Mouse (Mus musculus): ENCODE results near the gene Gramd4. TPM values are rescaled to one million over a fixed set of nuclear protein-coding genes. Genes with fewer than 3 reads are reported as not detected.
A peak's percentile ranks its signal among the peaks of the same experiment; 100 is the strongest.

Gramd4 gene
- total and polyA plus RNA-seq, 2 experiments from 2014 or later = 22.5 to 47.6 TPM

DNA sequence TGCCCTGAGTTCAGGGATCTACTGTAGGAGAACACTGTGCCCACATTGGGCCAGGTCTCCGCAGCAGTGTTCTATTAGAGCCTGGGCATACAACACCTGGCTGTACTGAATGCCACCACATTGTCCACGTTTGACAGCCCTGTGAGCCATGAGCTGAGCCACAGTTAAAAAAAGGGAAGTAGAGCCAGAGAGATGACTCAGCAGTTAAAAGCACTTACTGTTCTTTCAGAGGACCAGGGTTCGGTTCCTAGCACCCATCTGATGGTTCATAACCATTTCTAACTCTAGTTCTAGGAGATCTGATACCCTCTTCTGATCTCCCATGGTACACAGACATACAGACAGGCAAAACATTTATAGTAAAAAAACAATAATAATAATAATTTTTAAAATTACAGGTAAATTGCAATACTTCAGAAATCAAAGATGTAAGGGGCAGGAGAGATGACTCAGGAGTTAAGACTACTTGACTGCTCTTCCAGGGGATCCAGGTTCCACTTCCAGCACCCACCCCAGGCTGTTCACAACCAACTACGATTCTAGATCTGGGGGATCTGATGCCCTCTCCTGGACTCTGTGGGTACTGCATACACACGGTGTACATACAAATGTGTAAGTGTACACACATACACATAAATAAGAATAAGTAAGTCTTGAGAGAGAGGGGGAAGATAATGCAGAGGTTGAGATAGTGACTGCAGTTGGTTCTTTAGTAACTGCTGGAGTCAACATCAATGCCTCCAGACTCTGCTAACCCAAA, 38.6 kb upstream of the Gramd4 start:
- Histone ChIP-seq H3K36me3 (ENCODE audit: insufficient read depth, low read length) (no peaks in the 10 kb centered on the region), H3K4me2 (ENCODE audit: low read depth, low read length, poor library complexity, severe bottlenecking) (no peak overlapping the region), H3K4me3 (ENCODE audit: low read depth, low read length) (no peak overlapping the region), H3K27me3 (ENCODE audit: insufficient read depth, low read length) (no peaks in the 10 kb centered on the region), H3K27ac (ENCODE audit: low read depth, low read length) (no peak overlapping the region), H3K4me1 (ENCODE audit: insufficient read depth, low read length) (no peaks in the 10 kb centered on the region), H3K9me3 (ENCODE audit: low read length) (no peaks in the 10 kb centered on the region), H3K9ac (replicated peaks; ENCODE audit: low read length, poor library complexity, severe bottlenecking) (no peak overlapping the region)
- no peak for DNase-seq (ENCODE audit: low spot score)
- TF ChIP-seq CTCF (IDR thresholded peaks at IDR 0.05) = peak; percentile 39; the same call in 1 of the 2 replicates
- WGBS = 97% methylated on average over 5 of the region's 5 CpGs
- no peak for ATAC-seq (ENCODE audit: low FRiP score)

DNA sequence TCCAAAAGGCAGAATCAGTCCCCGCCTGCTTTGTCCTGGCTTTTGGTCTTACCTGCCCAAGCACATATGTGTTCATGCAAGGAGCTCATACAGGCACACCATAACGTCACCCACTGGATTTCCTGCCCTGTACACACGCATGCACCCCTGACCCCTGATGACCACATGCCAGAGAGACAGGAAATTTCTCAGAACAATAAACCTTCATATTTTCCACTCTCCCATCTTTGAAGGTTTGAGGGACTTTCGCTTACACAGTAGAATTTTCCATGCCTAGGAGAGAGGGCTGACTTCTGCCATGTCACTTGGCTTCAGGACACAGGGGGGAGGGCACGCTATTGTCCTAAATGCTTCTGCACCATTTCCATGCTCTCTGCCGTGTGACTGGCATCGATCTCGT, 37.5 kb upstream of the Gramd4 start:
- Histone ChIP-seq H3K27ac (ENCODE audit: low read depth, low read length) (no peak overlapping the region), H3K36me3 (ENCODE audit: insufficient read depth, low read length) (no peaks in the 10 kb centered on the region), H3K27me3 (ENCODE audit: insufficient read depth, low read length) (no peaks in the 10 kb centered on the region), H3K4me1 (ENCODE audit: insufficient read depth, low read length) (no peaks in the 10 kb centered on the region), H3K9ac (replicated peaks; ENCODE audit: low read length, poor library complexity, severe bottlenecking) (0 out of 2 replicates have a peak overlapping the region, but pooled peaks have one; percentile 5), H3K4me2 (ENCODE audit: low read depth, low read length, poor library complexity, severe bottlenecking) (no peak overlapping the region), H3K9me3 (ENCODE audit: low read length) (no peaks in the 10 kb centered on the region), H3K4me3 (ENCODE audit: low read depth, low read length) (no peak overlapping the region)
- DNase-seq (ENCODE audit: low spot score) (no peak), ATAC-seq (ENCODE audit: low FRiP score) (no peak)
- WGBS = 67% methylated on average over 8 of the region's 8 CpGs
- no peak for TF ChIP-seq CTCF (IDR thresholded peaks at IDR 0.05)

DNA sequence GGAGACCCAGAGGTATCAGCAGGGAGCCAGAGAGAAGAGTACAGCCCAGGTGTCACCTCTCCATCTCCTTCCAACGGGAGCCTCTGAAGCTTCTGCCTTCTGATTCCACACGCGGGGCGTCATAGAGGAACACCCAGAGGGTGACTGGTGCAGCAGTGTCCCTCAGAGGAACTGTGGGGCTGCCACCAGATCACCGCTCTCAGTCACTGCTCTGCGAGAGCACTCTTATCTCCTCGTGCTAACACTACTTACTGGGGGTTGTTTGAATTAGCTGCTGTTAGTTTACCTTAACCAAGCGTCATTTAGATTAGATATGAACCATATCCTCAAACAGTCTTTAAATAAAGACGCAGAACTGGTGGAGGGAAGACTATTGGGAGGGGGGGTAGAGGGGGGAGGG, 36.2 kb upstream of the Gramd4 start:
- Histone ChIP-seq H3K4me3 (ENCODE audit: low read depth, low read length) (no peak overlapping the region), H3K27me3 (ENCODE audit: insufficient read depth, low read length) (no peaks in the 10 kb centered on the region), H3K27ac (ENCODE audit: low read depth, low read length) (no peak overlapping the region), H3K36me3 (ENCODE audit: insufficient read depth, low read length) (no peaks in the 10 kb centered on the region), H3K9ac (replicated peaks; ENCODE audit: low read length, poor library complexity, severe bottlenecking) (no peak overlapping the region), H3K4me2 (ENCODE audit: low read depth, low read length, poor library complexity, severe bottlenecking) (no peak overlapping the region), H3K9me3 (ENCODE audit: low read length) (no peaks in the 10 kb centered on the region), H3K4me1 (ENCODE audit: insufficient read depth, low read length) (no peaks in the 10 kb centered on the region)
- DNase-seq (ENCODE audit: low spot score) = no peak
- 85% methylated on average over 9 of the region's 9 CpGs for WGBS
- TF ChIP-seq CTCF (IDR thresholded peaks at IDR 0.05) = no peak
- no peak for ATAC-seq (ENCODE audit: low FRiP score)

DNA sequence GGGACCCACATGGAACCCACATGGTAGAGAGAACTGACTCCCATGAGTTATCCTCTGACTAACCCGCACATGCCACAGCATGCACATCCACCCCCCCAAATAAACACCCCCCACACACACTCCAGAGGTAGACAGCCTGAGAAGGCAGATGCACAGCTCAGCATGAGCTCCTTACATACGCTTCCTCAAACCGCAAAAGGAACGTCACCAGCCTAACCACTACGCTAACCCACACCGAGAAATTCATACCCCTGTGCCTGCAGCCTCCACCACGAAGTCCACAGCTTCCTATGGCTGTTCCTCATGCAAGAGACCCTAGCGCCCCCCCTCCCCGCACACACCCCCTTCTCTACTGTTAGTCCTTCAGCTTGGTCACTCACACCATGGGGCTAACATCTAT, 35.5 kb upstream of the Gramd4 start:
- no peak for TF ChIP-seq CTCF (IDR thresholded peaks at IDR 0.05)
- H3K36me3 ChIP-seq (ENCODE audit: insufficient read depth, low read length) = no peaks in the 10 kb centered on the region

DNA sequence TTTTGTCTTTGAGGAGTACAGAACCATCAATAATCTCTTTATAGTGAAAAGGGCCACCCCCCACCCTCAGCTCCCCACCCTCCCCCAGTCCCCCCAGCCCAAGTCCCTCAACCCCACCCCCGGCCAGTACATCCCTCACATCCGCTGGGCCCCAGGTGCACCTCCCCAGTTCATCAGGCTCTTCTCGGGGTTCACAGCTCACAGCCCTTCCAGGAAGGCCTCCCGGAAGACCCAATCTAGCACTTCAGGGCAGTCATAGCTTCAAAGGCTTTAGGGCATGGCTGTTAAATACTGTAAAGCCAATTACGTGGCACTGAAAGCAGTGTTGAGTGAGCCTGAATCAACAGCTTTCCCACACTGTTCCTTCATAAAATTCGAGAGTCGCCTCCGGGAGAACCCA, 29.6 kb upstream of the Gramd4 start:
- WGBS = 58% methylated on average over 8 of the region's 8 CpGs
- Histone ChIP-seq H3K4me3 (ENCODE audit: low read depth, low read length) (no peak overlapping the region), H3K36me3 (ENCODE audit: insufficient read depth, low read length) (no peaks in the 10 kb centered on the region), H3K9ac (replicated peaks; ENCODE audit: low read length, poor library complexity, severe bottlenecking) (no peak overlapping the region), H3K4me2 (ENCODE audit: low read depth, low read length, poor library complexity, severe bottlenecking) (no peak overlapping the region), H3K27ac (ENCODE audit: low read depth, low read length) (no peak overlapping the region), H3K9me3 (ENCODE audit: low read length) (no peaks in the 10 kb centered on the region), H3K27me3 (ENCODE audit: insufficient read depth, low read length) (peaks cover 9% of the 10 kb centered on the region), H3K4me1 (ENCODE audit: insufficient read depth, low read length) (peaks cover 1% of the 10 kb centered on the region; the same call in 1 of the 2 replicates)
- DNase-seq (ENCODE audit: low spot score) = no peak
- ATAC-seq (ENCODE audit: low FRiP score) = no peak
- no peak for TF ChIP-seq CTCF (IDR thresholded peaks at IDR 0.05)

More for the DNA sequence above, 35.5 kb upstream of the Gramd4 start:
- no peak overlapping the region for H3K27ac ChIP-seq (ENCODE audit: low read depth, low read length)
- DNase-seq (ENCODE audit: low spot score) = no peak
- H3K9ac ChIP-seq (replicated peaks; ENCODE audit: low read length, poor library complexity, severe bottlenecking) = no peak overlapping the region
- H3K27me3 ChIP-seq (ENCODE audit: insufficient read depth, low read length) = no peaks in the 10 kb centered on the region
- no peak overlapping the region for H3K4me2 ChIP-seq (ENCODE audit: low read depth, low read length, poor library complexity, severe bottlenecking)
- no peaks in the 10 kb centered on the region for H3K9me3 ChIP-seq (ENCODE audit: low read length)
- H3K4me1 ChIP-seq (ENCODE audit: insufficient read depth, low read length) = no peaks in the 10 kb centered on the region
- H3K4me3 ChIP-seq (ENCODE audit: low read depth, low read length) = no peak overlapping the region
- ATAC-seq (ENCODE audit: low FRiP score) = no peak
- WGBS = 88% methylated on average over 9 of the region's 9 CpGs

DNA sequence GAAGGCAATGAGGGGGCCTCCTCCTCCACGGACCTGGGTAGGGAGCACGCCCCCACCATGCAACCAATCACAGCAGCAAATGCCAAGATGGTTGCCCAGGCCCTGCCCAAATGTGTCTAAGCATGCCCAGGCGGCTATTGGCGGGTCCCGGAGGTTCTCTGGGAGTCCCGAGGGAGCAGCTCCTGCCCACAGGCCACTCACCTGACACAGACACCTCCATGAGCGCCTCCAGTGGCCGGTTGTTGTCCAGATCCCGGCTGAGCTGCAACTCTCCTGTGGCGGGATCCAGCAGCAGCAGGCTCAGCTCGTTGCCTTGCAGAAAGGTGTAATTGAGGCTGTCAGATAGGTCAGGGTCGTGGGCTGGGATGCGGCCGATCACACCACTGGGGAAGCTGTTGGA, 27.5 kb upstream of the Gramd4 start:
- Histone ChIP-seq H3K27ac (ENCODE audit: low read depth, low read length) (no peak overlapping the region), H3K4me1 (ENCODE audit: insufficient read depth, low read length) (peaks cover 8% of the 10 kb centered on the region; the same call in 1 of the 2 replicates), H3K9me3 (ENCODE audit: low read length) (no peaks in the 10 kb centered on the region), H3K4me3 (ENCODE audit: low read depth, low read length) (no peak overlapping the region), H3K27me3 (ENCODE audit: insufficient read depth, low read length) (peaks cover 30% of the 10 kb centered on the region), H3K9ac (replicated peaks; ENCODE audit: low read length, poor library complexity, severe bottlenecking) (no peak overlapping the region), H3K4me2 (ENCODE audit: low read depth, low read length, poor library complexity, severe bottlenecking) (no peak overlapping the region), H3K36me3 (ENCODE audit: insufficient read depth, low read length) (no peaks in the 10 kb centered on the region)
- no peak for ATAC-seq (ENCODE audit: low FRiP score)
- 0 out of 2 replicates have a peak, but pooled peaks have one; percentile 8 for TF ChIP-seq CTCF (IDR thresholded peaks at IDR 0.05)
- DNase-seq (ENCODE audit: low spot score) = no peak
- 71% methylated on average over 14 of the region's 14 CpGs for WGBS

Data from midbrain, postnatal 0 days (tissue).